Mouse (Mus musculus): ENCODE data around the gene Itga3. TPM values are rescaled to one million over a fixed set of nuclear protein-coding genes. Genes with fewer than 3 reads are reported as not detected.

The Itga3 gene
- total and polyA plus RNA-seq, 2 experiments from 2014 or later = 12.3 to 33.2 TPM

GRCm38 (mm10) chr11:94994947-94995772, 81.4 kb downstream of the Itga3 start:
- H3K4me2 ChIP-seq (ENCODE audit: low read depth, low read length, poor library complexity, severe bottlenecking) = peak overlapping the region; percentile 98
- peaks cover 30% of the 10 kb centered on the region for H3K4me1 ChIP-seq (ENCODE audit: insufficient read depth, low read length)
- H3K9me3 ChIP-seq (ENCODE audit: low read length) = no peaks in the 10 kb centered on the region
- 78% methylated on average over 11 of the region's 11 CpGs for WGBS
- no peak for TF ChIP-seq CTCF (IDR thresholded peaks at IDR 0.05)
- peak overlapping the region; percentile 91; the same call in 1 of the 2 replicates for H3K9ac ChIP-seq (replicated peaks; ENCODE audit: low read length, poor library complexity, severe bottlenecking)
- H3K36me3 ChIP-seq (ENCODE audit: insufficient read depth, low read length) = peaks cover 33% of the 10 kb centered on the region
- ATAC-seq (ENCODE audit: low FRiP score) = no peak
- H3K27me3 ChIP-seq (ENCODE audit: insufficient read depth, low read length) = no peaks in the 10 kb centered on the region
- no peak for DNase-seq (ENCODE audit: low spot score)
- H3K4me3 ChIP-seq (ENCODE audit: low read depth, low read length) = peak overlapping the region; percentile 94
- no peak overlapping the region for H3K27ac ChIP-seq (ENCODE audit: low read depth, low read length)

Other genes with a start within 250 kb of the Itga3 start
- gene Col1a1, start 140.6 kb downstream of the Itga3 start, total RNA-seq (2014; rRNA removed) = 44.7 and 50.3 TPM in 2 replicates
- 65.4 and 67.5 TPM in 2 replicates for gene Col1a1, start 140.6 kb downstream of the Itga3 start, polyA plus RNA-seq (2015; fragmentation: Nextera tagmentation; extraction: Ambion mirVana)
- not detected in 2 replicates for gene Hils1, start 109.2 kb downstream of the Itga3 start, total RNA-seq (2014; rRNA removed)
- gene Hils1, start 109.2 kb downstream of the Itga3 start, polyA plus RNA-seq (2015; fragmentation: Nextera tagmentation; extraction: Ambion mirVana) = not detected in 2 replicates
- not detected in 2 replicates for gene Sgca, start 100.5 kb downstream of the Itga3 start, total RNA-seq (2014; rRNA removed)
- gene Sgca, start 100.5 kb downstream of the Itga3 start, polyA plus RNA-seq (2015; fragmentation: Nextera tagmentation; extraction: Ambion mirVana) = 0.29 and 0.39 TPM in 2 replicates
- 179 and 217 TPM in 2 replicates for gene Ppp1r9b, start 85.8 kb downstream of the Itga3 start, total RNA-seq (2014; rRNA removed)
- gene Ppp1r9b, start 85.8 kb downstream of the Itga3 start, polyA plus RNA-seq (2015; fragmentation: Nextera tagmentation; extraction: Ambion mirVana) = 18.2 and 20.4 TPM in 2 replicates
- 221 and 243 TPM in 2 replicates for gene Samd14, start 66.9 kb downstream of the Itga3 start, total RNA-seq (2014; rRNA removed)
- gene Samd14, start 66.9 kb downstream of the Itga3 start, polyA plus RNA-seq (2015; fragmentation: Nextera tagmentation; extraction: Ambion mirVana) = 158 and 161 TPM in 2 replicates
- gene Pdk2, start 35.4 kb downstream of the Itga3 start, total RNA-seq (2014; rRNA removed) = 14.1 and 18.1 TPM in 2 replicates
- gene Pdk2, start 35.4 kb downstream of the Itga3 start, polyA plus RNA-seq (2015; fragmentation: Nextera tagmentation; extraction: Ambion mirVana) = 30.8 and 32.7 TPM in 2 replicates
- gene Dlx3, start 43.3 kb upstream of the Itga3 start, total RNA-seq (2014; rRNA removed) = 0.33 TPM in 1 of 2 replicates, not detected in the other
- not detected in 2 replicates for gene Dlx3, start 43.3 kb upstream of the Itga3 start, polyA plus RNA-seq (2015; fragmentation: Nextera tagmentation; extraction: Ambion mirVana)
- gene Dlx4, start 69.5 kb upstream of the Itga3 start, total RNA-seq (2014; rRNA removed) = 0.60 TPM in 1 of 2 replicates, not detected in the other
- 0.47 and 0.51 TPM in 2 replicates for gene Dlx4, start 69.5 kb upstream of the Itga3 start, polyA plus RNA-seq (2015; fragmentation: Nextera tagmentation; extraction: Ambion mirVana)
- not detected in 2 replicates for gene Tac4, start 184.7 kb upstream of the Itga3 start, total RNA-seq (2014; rRNA removed)
- not detected in 2 replicates for gene Tac4, start 184.7 kb upstream of the Itga3 start, polyA plus RNA-seq (2015; fragmentation: Nextera tagmentation; extraction: Ambion mirVana)
- gene Kat7, start 233.4 kb upstream of the Itga3 start, total RNA-seq (2014; rRNA removed) = 72.5 and 113 TPM in 2 replicates
- gene Kat7, start 233.4 kb upstream of the Itga3 start, polyA plus RNA-seq (2015; fragmentation: Nextera tagmentation; extraction: Ambion mirVana) = 65.6 and 72.7 TPM in 2 replicates